Mouse (Mus musculus) cortical plate, adult 2 months (tissue): ENCODE results near the gene Ephb6.

Experiments
- CTCF ChIP-seq: fragments of 200-500 bp; IDR thresholded peaks from 2 replicates; pipeline ENCODE4 v1.5.1; 2011; ENCODE audit warnings: mild to moderate bottlenecking, control low read depth, low read length; ENCODE audit not compliant: insufficient read depth; ENCODE audit errors: extremely low read depth
- POLR2A ChIP-seq: fragments of 200-500 bp; IDR thresholded peaks from 2 replicates; pipeline ENCODE4 v1.6.1; 2011; ENCODE audit warnings: mild to moderate bottlenecking, low read length, control low read depth; ENCODE audit not compliant: insufficient read depth; ENCODE audit errors: extremely low read depth

DNA sequence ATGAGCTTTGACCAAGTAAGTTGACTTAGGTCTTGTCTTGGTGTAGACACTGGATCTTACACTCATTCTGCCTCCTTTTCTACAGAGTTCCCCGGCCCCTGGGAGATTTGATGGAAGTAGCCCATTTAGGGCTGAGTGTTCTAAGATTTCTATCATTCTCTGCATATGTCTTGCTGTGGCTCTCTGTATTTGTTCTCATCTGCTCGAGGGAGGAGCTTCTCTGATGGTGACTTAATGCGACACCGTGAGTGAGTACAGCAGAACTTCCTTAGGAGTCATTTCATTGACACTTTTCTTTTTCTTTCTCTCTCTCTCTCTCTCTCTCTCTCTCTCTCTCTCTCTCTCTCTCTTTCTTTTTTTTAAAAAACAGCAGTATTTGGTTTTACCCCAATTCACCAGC lies 38.3 kb upstream of the Ephb6 start:
- TF ChIP-seq CTCF: no peak
- no peak for TF ChIP-seq POLR2A
